Mouse (Mus musculus) hindlimb bud, embryonic 11.5 days (tissue): ENCODE results near the gene Eng.

Source experiments
- DNase-seq: peaks from one replicate; pipeline ENCODE4 v3.0.0-alpha.2; 2012; ENCODE audit warnings: low read depth, low spot score; ENCODE audit errors: extremely low spot score

Gene Eng

GRCm38 (mm10) chr2:32621517-32621859, 24.9 kb upstream of the Eng start, which contains the start of gene Ak1:
Gene Ak1 (plus strand): TSS chr2:32621758.
- DNase-seq, result no peak

DNA sequence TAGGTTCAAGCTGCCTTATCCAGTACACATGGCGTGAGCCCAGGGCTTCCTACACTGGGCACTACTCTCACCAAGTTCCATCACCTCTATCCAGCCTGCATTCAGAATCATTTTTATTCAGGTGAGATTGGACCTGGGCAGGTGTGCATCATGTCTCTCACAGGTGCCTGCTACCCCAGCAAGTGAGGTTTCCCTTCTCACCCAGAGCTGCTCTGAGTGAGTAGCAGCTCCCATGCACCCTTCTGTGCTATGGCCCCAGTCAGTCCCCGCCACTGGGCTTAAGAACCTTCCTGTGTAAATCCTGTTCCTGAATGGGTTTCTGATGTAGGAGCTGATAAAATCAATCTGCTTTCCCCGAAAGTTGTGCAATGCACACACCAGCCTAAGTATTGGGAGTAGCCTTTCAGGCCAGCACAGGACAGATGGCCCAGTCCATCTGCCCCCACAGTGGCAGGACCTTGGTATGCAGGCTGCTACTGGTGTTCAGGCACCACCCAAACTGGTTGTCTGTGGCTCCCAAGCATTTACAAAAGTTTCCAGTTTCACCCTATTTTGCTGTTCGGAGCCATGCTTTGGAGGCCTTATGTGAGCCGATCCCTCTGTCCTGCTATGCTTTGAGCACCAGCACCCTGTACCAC, 22.2 kb upstream of the Eng start:
- no peak for DNase-seq

GRCm38 (mm10) chr2:32625212-32625872, 21.1 kb upstream of the Eng start:
- no peak for DNase-seq

GRCm38 (mm10) chr2:32625873-32626694, 20.3 kb upstream of the Eng start:
- no peak for DNase-seq

DNA sequence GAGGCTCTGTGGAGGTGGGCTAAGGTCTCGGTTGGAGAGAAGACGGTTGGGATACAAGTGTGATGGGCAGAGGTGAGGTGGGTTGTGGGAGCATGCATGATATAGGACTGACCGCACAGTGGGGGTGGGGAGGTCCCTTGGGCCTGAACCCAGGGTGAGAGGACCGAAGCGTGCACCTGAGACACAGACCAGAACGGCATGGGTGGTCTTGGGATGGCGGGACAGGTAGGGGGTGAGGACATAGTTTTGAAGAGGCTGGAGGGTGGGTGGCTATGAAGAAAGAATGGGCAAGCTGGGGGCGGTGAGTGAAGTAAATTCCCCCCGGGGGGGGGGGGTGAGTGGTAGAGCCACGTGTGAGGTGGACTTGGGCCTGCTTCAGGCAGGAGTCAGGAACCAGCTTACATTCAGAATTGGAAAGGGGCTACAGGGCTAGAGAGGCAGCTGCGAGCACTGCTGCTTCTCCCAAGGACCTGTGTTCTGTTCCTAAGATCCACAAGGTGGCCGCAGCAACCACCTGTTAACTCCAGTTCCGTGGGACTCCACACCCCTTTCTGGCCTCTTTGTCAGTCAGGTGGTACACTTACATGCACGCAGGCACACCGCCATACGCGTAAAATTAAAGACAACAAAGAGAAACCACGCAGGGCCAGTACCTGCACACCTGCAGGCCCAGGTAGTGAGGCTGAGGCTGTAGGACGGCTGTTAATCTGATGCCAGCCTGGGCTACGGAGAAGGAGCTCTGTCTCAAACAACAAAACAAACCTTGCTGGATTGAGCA, 18.9 kb upstream of the Eng start:
- no peak for DNase-seq

DNA sequence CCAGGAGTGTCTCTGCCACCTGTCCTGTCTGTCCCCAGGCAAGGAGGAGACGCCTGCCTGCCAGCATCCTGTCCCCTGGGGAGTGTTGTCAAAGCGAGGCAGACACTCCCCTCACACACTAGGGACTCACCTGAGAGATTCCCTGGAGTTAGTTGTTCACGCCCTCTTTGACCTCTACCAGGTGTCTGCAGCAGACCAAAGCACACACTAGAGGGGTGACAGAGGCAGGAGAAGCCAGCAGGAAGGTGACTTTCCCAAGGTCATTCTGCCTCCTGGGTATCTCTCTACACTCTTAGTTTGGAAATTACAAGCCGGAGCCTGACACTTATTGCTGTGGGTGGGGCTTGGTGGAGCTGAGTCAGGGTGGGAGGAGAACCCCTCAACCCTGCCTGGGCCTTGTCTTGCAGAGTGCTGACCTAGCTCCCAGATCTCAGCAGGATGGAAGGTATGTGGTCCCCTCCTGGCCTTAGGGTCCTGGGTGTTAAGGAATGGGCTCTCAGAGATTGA, 18.3 kb upstream of the Eng start:
- no peak for DNase-seq

GRCm38 (mm10) chr2:32628729-32629128, 17.7 kb upstream of the Eng start:
- no peak for DNase-seq

GRCm38 (mm10) chr2:32629276-32629976, 17.0 kb upstream of the Eng start:
- DNase-seq, result no peak

DNA sequence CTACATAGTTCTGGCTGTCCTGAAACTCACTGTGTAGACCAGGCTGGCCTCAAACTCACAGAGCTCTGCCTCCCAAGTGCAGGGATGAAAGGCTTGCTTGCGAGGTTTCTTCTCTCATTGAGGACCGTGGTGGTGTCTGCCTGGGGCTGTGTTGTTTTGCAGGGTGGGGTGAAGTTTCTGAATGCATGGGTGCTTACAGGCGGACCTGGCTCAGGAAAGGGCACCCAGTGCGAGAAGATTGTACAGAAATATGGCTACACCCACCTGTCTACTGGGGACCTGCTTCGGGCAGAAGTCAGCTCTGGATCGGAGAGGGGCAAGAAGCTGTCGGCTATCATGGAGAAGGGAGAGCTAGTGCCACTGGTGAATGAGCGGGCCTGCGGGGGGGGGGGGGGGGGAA, 16.4 kb upstream of the Eng start:
- no peak for DNase-seq

GRCm38 (mm10) chr2:32631046-32631445, 15.3 kb upstream of the Eng start:
- no peak for DNase-seq

GRCm38 (mm10) chr2:32631737-32632394, 14.5 kb upstream of the Eng start:
- DNase-seq, result no peak

DNA sequence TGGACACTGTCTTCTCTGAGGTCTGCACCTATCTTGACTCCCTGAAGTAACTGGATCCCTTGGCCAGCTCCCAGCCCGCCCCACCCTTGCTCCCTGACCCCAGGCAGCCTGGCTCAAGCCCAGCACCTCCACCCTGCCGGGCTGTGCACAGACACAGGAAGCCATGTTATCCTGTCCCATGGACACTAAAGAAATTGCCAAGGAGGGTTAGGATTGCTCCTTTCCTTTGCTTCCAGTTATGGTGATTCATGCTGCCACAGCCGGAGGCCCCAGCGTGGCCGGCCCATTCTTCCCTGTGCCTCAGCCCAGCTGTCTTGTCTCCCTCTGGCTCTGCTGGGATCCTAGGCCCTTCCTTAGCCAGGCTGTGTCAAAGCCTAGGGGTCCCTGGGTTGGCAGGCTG, 12.7 kb upstream of the Eng start:
- DNase-seq, result no peak

DNA sequence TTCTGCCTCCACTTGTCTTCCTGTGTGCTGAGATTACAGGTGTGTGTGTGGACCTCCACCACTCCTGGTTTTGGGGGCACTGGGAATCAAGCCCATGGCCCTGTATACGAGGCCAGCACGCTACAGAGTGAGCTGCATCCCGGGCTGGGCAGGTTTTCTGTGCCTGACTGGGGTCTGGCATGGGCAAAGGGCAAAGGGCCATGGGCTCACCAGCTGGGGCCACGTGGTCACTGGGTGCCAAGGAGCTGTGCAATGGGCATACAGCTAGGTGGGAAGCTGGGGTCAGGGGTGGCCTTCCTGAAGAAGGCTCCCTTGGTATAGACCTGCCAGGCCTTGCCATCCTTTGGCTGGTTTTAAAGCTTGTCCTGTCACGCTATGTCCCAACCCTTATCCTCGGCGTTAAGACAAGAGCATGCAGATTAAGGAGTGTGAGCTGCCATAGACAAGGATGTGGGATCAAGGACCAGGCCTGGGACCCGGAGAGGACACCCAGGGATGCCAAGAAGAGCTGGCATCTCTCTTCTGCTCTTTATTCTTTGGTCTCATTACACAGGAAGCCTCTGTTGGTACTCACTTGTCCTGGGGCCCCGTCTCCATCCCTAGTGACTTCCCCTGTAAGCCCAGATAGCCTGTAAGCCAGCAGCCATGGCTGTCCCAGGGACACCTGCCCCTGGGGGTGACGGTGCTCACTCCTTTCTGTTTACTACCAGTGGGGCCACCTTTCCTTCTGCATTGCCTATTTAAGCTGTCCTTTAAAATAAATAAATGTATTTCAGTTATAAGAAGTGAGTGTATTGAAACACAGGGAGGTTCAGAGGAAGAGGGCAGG, 11.9 kb upstream of the Eng start:
- no peak for DNase-seq

DNA sequence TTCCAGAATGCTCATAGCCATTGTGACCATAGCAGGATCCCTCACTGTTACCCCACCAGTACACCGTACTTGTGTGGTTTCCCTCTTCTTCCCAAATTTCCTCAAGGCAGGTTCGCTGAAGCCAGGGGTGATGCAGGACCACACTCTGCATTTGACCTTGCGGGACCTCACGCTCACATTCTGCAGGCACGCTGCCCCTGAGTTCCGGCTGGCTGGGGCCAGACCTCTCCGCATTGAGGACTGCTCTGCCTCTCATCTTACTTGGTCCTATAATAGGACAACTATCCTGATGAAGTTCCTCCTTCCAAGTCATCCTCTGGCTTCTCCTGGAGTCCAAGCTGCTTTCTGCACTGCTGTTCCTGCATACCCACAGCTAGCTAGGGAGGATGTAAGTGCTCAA, 9.8 kb upstream of the Eng start:
- no peak for DNase-seq

GRCm38 (mm10) chr2:32637778-32638281, 8.6 kb upstream of the Eng start:
- no peak for DNase-seq

DNA sequence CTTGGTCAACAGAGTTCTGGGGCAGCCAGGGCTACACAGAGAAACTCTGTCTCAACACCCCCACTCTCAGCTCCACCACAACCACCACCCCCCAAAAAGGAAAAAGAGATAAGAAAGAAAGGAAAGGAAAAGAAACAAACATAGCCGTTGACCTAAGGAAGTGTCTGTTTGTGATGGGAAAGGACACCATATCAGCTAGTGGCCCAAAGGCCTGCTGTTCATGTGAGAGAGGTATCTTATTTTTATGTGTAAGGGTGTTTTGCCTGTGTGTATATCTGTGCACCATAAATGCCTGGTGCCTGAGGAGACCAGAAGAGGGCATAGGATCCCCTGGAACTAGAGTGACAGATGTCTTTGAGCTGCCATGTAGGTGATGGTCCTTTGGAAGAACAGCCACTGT, 6.8 kb upstream of the Eng start:
- DNase-seq, result no peak

DNA sequence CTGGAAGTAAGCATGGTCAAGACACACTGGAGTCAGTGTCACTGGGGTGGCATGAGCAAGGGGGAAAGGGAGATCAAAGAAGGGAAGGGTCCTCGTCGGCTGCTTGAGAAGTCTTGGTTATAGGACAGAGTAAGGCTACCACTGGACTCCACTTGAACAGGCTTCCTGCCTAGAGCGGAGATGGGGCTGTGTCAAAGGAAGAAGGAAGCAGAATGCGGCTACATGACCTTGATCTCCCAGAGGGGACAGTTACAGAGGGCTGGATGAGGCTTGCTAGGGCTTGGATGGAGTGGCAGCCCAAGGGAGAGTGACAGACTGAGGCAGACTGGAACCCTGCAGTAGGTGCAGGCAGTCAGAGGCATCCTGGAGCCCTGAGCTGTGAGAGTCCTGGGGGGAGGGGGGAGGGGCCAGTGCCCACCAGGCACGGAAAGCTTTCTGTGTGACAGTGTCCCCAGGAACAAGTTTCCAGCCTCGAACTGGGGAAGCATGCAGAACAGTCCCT, 5.8 kb upstream of the Eng start:
- DNase-seq, result no peak

DNA sequence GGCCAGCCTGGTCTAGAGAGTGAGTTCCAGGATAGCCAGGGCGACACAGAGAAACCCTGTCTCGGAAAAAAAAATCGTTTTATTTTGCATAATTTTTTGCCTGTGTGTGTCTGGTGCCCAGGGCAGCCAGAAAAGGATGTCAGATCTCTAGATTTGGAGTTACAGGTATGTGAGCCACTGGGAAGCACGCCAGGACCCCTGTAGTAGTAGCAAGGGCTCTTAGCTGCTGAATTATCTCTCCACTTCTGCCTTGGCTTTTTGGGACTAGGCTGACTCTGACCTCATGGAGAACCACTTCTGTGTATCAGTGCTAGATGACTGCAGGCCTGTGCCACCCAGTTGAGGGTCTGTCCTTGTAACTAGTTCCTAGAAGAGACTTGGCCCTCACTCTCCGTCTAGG, 4.6 kb upstream of the Eng start:
- DNase-seq, result no peak

DNA sequence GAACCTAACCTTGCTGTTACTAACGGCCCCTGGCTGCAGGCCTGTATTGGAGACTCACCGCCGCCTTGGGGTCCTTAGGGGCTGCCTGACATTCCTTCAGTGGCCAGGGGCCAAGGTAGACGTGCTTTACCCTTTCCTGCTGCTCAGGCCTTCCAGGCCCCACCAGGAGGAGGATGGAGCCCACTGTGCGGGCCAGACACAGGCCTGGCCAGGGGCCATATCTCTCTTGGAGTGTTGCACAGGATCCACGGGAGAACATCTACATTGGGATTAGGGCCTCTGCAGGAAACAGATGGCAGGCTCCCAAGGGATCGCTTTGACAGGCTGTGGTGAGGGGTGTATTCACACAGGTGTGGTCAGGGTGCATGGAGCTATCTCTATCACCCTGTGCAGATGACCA, 3.6 kb upstream of the Eng start:
- DNase-seq, result no peak
